Mouse (Mus musculus) myocyte (in vitro differentiated cells): ENCODE measurements at regions not wholly inside any gene's neighbourhood (a gene's known extent, or its start where the extent isn't known, plus 50 kb on each side); places are given as distances from the start of the nearest gene placed in this dataset.

Experiments
- H3K27me3 ChIP-seq: one replicate; pipeline ENCODE4 v1.6.1; 2011; ENCODE audit not compliant: control insufficient read depth, insufficient read depth, insufficient read length
- H3K36me3 ChIP-seq: one replicate; pipeline ENCODE4 v1.6.1; 2011; ENCODE audit not compliant: control insufficient read depth, insufficient read depth
- H3K4me2 ChIP-seq: one replicate; pipeline ENCODE4 v1.6.1; 2011; ENCODE audit warnings: low read depth, control low read depth
- H3K4me3 ChIP-seq: one replicate; pipeline ENCODE4 v1.5.1; 2011; ENCODE audit warnings: mild to moderate bottlenecking, control low read depth, moderate library complexity
- H3K79me2 ChIP-seq: one replicate; pipeline ENCODE4 v1.6.1; 2011; ENCODE audit not compliant: control insufficient read depth, insufficient read depth
- H3ac ChIP-seq: one replicate; pipeline ENCODE4 v1.6.1; 2011; ENCODE audit not compliant: control insufficient read depth, insufficient read length
- CEBPB ChIP-seq: IDR thresholded peaks from 2 replicates; pipeline ENCODE4 v1.6.1; 2011; ENCODE audit warnings: mild to moderate bottlenecking, moderate library complexity; ENCODE audit not compliant: poor library complexity, insufficient read depth, severe bottlenecking
- E2F4 ChIP-seq: IDR thresholded peaks from one replicate; pipeline ENCODE4 v1.6.1; 2011; ENCODE audit warnings: mild to moderate bottlenecking, control low read depth, moderate library complexity; ENCODE audit not compliant: insufficient read depth
- MAX ChIP-seq: IDR thresholded peaks from one replicate; pipeline ENCODE4 v1.6.1; 2011; ENCODE audit warnings: low read depth, mild to moderate bottlenecking, control low read depth
- MYOD1 ChIP-seq, 3 experiments: IDR thresholded peaks; one replicate each; pipeline ENCODE4 v1.6.1; 2011; ENCODE audit warnings: control low read depth in 2 of 3, low read depth in 2 of 3, mild to moderate bottlenecking in 2 of 3, moderate library complexity in 1 of 3; ENCODE audit not compliant: insufficient read length in 2 of 3, control insufficient read depth in 1 of 3
- MYOG ChIP-seq, 3 experiments: IDR thresholded peaks; one replicate each; pipeline ENCODE4 v1.6.1; 2011; ENCODE audit warnings: control low read depth in 2 of 3, low read depth in 2 of 3, mild to moderate bottlenecking in 2 of 3; ENCODE audit not compliant: insufficient read length in 2 of 3, control insufficient read depth in 1 of 3, insufficient read depth in 1 of 3
- POLR2A ChIP-seq: IDR thresholded peaks from one replicate; pipeline ENCODE4 v1.6.1; 2011; ENCODE audit warnings: low read depth, mild to moderate bottlenecking, control low read depth, moderate library complexity; ENCODE audit not compliant: insufficient read length
- POLR2AphosphoS2 ChIP-seq: IDR thresholded peaks from one replicate; pipeline ENCODE4 v1.6.1; 2011; ENCODE audit warnings: low read depth, control low read depth; ENCODE audit not compliant: insufficient read length
- REST ChIP-seq: IDR thresholded peaks from one replicate; pipeline ENCODE4 v1.6.1; 2011; ENCODE audit warnings: mild to moderate bottlenecking, control low read depth, moderate library complexity; ENCODE audit not compliant: insufficient read depth, insufficient read length
- SRF ChIP-seq: IDR thresholded peaks from one replicate; pipeline ENCODE4 v1.6.1; 2011; ENCODE audit warnings: low read depth; ENCODE audit not compliant: control insufficient read depth, insufficient read length
- TCF12 ChIP-seq: IDR thresholded peaks from one replicate; pipeline ENCODE4 v1.6.1; 2011; ENCODE audit warnings: mild to moderate bottlenecking, control low read depth; ENCODE audit not compliant: poor library complexity, insufficient read depth, severe bottlenecking
- TCF3 ChIP-seq: IDR thresholded peaks from one replicate; pipeline ENCODE4 v1.6.1; 2011; ENCODE audit warnings: low read depth, control low read depth; ENCODE audit not compliant: insufficient read length
- USF1 ChIP-seq: IDR thresholded peaks from one replicate; pipeline ENCODE4 v1.6.1; 2011; ENCODE audit warnings: low read depth, mild to moderate bottlenecking, control low read depth, moderate library complexity

DNA sequence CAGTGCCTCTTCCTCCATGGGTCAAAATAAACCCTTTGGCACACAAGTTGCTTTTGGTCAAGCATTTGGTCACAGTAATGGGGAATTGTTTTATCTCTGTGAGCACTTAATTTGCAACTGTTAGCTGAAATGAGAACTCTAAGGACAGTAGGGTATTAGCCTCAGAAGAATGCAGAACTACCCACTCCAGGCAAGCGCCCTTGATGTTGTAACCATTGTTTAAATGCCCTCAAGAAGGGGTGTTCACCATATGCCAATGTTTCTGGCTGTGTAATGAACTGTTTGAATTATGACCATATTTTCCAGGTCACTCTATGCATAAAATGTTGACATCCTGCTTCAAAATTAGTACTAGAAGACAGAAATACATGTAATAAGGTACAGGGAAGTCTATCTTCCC, 174.6 kb upstream of the Gm9833 start:
- H3K36me3 ChIP-seq: no peaks in the 10 kb centered on the region
- no peak overlapping the region for H3ac ChIP-seq
- no peaks in the 10 kb centered on the region for H3K79me2 ChIP-seq
- H3K27me3 ChIP-seq: no peaks in the 10 kb centered on the region
- no peak overlapping the region for H3K4me3 ChIP-seq
- TF ChIP-seq MYOD1 (IDR thresholded peaks at IDR 0.05; ENCODE audit: control insufficient read depth in 1 of 3, insufficient read length in 2 of 3, low read depth in 2 of 3) (no peak), POLR2A (no peak), USF1 (no peak), TCF12 (no peak), POLR2AphosphoS2 (no peak), REST (no peak), CEBPB (no peak), TCF3 (no peak), E2F4 (no peak), SRF (no peak), MAX (no peak), MYOG (IDR thresholded peaks at IDR 0.05; ENCODE audit: control insufficient read depth in 1 of 3, insufficient read depth in 1 of 3, insufficient read length in 2 of 3, low read depth in 2 of 3) (no peak)
- no peak overlapping the region for H3K4me2 ChIP-seq

DNA sequence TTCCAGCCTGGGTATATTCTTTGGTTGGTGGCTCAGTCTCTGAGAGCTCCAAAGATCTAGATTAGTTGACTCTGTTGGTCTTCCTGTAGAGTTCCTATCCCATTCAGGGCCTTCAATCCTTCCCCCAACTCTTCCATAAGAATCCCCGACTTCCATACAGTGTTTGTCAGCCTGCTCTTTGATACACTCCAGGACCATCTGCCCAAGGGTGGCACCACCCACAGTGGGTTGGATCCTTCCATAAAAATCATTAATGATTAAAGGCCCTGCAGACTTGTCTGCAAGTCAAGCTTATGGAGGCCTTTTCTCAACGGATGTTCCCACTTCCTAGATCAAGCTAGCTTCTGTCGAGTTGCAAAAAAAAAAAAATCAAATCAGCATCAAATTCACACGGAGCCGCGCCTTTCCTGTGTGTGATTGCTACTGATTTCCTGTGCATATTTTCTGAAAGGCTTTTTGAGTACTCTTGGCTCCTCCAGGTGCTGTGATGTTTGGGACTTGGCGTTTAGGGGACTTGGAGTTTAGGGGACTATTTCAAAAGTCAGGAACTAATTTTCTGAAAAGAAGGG, 171.3 kb upstream of the Gm9833 start:
- TF ChIP-seq POLR2A (no peak), SRF (no peak)
- no peaks in the 10 kb centered on the region for H3K36me3 ChIP-seq

DNA sequence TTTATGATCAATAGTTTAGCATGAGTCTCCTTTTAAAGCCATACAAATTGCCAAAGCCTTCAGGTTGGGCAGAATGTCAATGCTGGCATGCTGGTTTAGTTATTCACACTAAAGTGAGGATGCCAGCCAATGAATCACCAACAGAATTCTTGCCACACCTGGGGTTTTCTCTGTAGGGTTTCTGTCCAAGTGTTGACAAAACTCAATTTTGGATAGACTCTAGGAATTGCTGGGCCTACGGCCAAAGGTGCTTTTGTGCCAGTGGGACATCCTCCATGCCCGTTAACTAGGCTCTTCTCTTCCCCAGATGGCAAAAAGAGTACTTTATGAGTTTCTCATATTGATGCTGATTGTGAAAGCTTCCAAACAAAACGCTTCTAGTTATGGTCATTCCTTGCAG, 167.6 kb upstream of the Gm9833 start:
- no peak overlapping the region for H3ac ChIP-seq
- H3K79me2 ChIP-seq: no peaks in the 10 kb centered on the region
- no peaks in the 10 kb centered on the region for H3K36me3 ChIP-seq
- no peak overlapping the region for H3K4me2 ChIP-seq
- TF ChIP-seq MYOD1 (IDR thresholded peaks at IDR 0.05; ENCODE audit: control insufficient read depth in 1 of 3, insufficient read length in 2 of 3, low read depth in 2 of 3): no peak
- TF ChIP-seq POLR2A: no peak
- no peak for TF ChIP-seq SRF
- no peak for TF ChIP-seq USF1
- TF ChIP-seq TCF3: no peak
- no peak for TF ChIP-seq MAX
- no peak for TF ChIP-seq MYOG (IDR thresholded peaks at IDR 0.05; ENCODE audit: control insufficient read depth in 1 of 3, insufficient read depth in 1 of 3, insufficient read length in 2 of 3, low read depth in 2 of 3)
- H3K4me3 ChIP-seq: no peak overlapping the region
- H3K27me3 ChIP-seq: no peaks in the 10 kb centered on the region

More for the DNA sequence above, 171.3 kb upstream of the Gm9833 start:
- no peaks in the 10 kb centered on the region for H3K27me3 ChIP-seq
- no peak overlapping the region for H3ac ChIP-seq
- H3K4me2 ChIP-seq: no peak overlapping the region
- H3K4me3 ChIP-seq: no peak overlapping the region
- H3K79me2 ChIP-seq: no peaks in the 10 kb centered on the region

DNA sequence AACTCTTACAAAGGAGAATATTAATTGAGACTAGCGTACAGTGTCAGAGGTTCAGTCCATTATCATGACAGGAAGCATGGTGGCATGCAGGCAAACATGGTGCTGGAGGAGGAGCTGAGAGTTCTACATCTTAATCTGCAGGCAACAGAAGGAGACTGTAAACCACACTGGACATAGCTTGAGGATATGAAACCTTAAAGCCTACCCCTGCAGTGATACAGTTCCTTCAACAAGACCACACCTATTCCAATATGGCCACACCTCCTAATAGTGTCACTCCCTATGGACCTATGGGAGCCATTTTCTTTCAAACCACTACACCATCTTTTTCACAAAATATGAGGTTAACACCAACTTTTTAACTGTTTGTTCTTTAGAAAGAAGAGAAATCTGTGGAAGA, 166.2 kb upstream of the Gm9833 start:
- Histone ChIP-seq H3K4me3 (no peak overlapping the region), H3K4me2 (no peak overlapping the region), H3K36me3 (no peaks in the 10 kb centered on the region), H3K27me3 (no peaks in the 10 kb centered on the region), H3K79me2 (no peaks in the 10 kb centered on the region), H3ac (no peak overlapping the region)
- TF ChIP-seq TCF3: no peak
- TF ChIP-seq POLR2AphosphoS2: no peak
- no peak for TF ChIP-seq MYOG (IDR thresholded peaks at IDR 0.05; ENCODE audit: control insufficient read depth in 1 of 3, insufficient read depth in 1 of 3, insufficient read length in 2 of 3, low read depth in 2 of 3)
- no peak for TF ChIP-seq TCF12
- TF ChIP-seq REST: no peak
- no peak for TF ChIP-seq CEBPB
- no peak for TF ChIP-seq SRF
- no peak for TF ChIP-seq MAX
- TF ChIP-seq USF1: no peak
- TF ChIP-seq POLR2A: no peak
- no peak for TF ChIP-seq E2F4
- no peak for TF ChIP-seq MYOD1 (IDR thresholded peaks at IDR 0.05; ENCODE audit: control insufficient read depth in 1 of 3, insufficient read length in 2 of 3, low read depth in 2 of 3)

DNA sequence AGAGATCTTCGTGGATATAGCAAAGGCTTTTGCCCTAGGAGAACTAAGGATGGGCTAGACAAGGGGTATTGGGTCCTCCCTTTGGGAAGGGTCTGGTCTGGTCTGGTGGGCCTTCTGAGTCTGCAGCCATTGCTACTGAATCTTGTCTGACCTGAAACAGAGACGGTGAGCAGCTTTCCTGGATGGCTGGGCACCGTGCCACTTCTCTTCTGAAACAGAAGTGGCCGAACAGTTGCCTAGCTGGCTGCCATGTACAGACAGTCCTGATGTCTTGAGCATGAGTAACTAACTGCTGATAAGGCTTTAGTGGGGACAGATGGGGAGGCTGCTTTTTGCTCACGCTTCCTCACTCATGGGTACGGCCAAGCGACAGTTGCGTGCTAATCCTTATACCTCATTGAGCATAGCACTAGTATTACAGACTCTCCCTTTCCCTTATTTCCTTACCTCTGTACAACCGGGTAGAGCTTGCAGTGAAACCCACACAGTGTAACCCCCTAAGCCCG, 165.3 kb upstream of the Gm9833 start:
- no peak overlapping the region for H3K4me2 ChIP-seq
- TF ChIP-seq REST: no peak
- TF ChIP-seq TCF3: no peak
- TF ChIP-seq TCF12: no peak
- no peak for TF ChIP-seq CEBPB
- TF ChIP-seq MYOD1 (IDR thresholded peaks at IDR 0.05; ENCODE audit: control insufficient read depth in 1 of 3, insufficient read length in 2 of 3, low read depth in 2 of 3): no peak
- TF ChIP-seq MYOG (IDR thresholded peaks at IDR 0.05; ENCODE audit: control insufficient read depth in 1 of 3, insufficient read depth in 1 of 3, insufficient read length in 2 of 3, low read depth in 2 of 3): no peak
- no peak for TF ChIP-seq SRF
- no peak for TF ChIP-seq POLR2A
- TF ChIP-seq MAX: no peak
- no peak for TF ChIP-seq USF1
- TF ChIP-seq POLR2AphosphoS2: no peak
- no peak for TF ChIP-seq E2F4
- H3K4me3 ChIP-seq: no peak overlapping the region
- H3ac ChIP-seq: no peak overlapping the region
- no peaks in the 10 kb centered on the region for H3K27me3 ChIP-seq
- H3K36me3 ChIP-seq: no peaks in the 10 kb centered on the region
- H3K79me2 ChIP-seq: no peaks in the 10 kb centered on the region
